Mouse (Mus musculus) forebrain, embryonic 10.5 days (tissue): Measurements from ENCODE around the gene Skp2. TPM values are rescaled to one million over a fixed set of nuclear protein-coding genes. Genes with fewer than 3 reads are reported as not detected.

Experiments
- DNase-seq: peaks from one replicate; pipeline ENCODE4 v3.0.0-alpha.2; 2017; ENCODE audit warnings: low spot score; ENCODE audit errors: extremely low spot score
- H3K27ac ChIP-seq: fragments of 300-500 bp; sonication (generic); 2 replicates; pipeline ENCODE4 v1.5.1; 2016; ENCODE audit warnings: mild to moderate bottlenecking
- H3K27me3 ChIP-seq: fragments of 300-500 bp; sonication (generic); 2 replicates; pipeline ENCODE4 v1.6.1; 2016; ENCODE audit warnings: mild to moderate bottlenecking; ENCODE audit not compliant: poor library complexity, severe bottlenecking
- H3K36me3 ChIP-seq: fragments of 300-500 bp; sonication (generic); replicated peaks from 2 replicates; pipeline ENCODE4 v1.6.1; 2016; ENCODE audit warnings: mild to moderate bottlenecking, moderate library complexity
- H3K4me1 ChIP-seq: fragments of 300-500 bp; sonication (generic); 2 replicates; pipeline ENCODE4 v1.6.1; 2016
- H3K4me3 ChIP-seq: fragments of 300-500 bp; sonication (generic); 2 replicates; pipeline ENCODE4 v1.5.1; 2016; ENCODE audit warnings: mild to moderate bottlenecking, moderate library complexity
- H3K9me3 ChIP-seq: fragments of 300-500 bp; sonication (generic); 2 replicates; pipeline ENCODE4 v1.6.1; 2016; ENCODE audit warnings: mild to moderate bottlenecking, moderate library complexity
- WGBS: fragments of 180-500 bp; shearing (Covaris S2); methylation state at CpG from one replicate; pipeline ENCODE4 v1.1.7; 2016; 5-methylcytosine and 5-hydroxymethylcytosine counted together
- polyA plus RNA-seq: library from polyadenylated mRNA; unstranded; fragments of >200 nt; fragmentation: Nextera tagmentation; extraction: Ambion mirVana; gene quantifications from 2 replicates; pipeline ENCODE4 v1.2.1, GENCODE M21; 2016

Gene Skp2
- polyA plus RNA-seq, 1 experiment from 2014 or later, result 134 TPM

DNA sequence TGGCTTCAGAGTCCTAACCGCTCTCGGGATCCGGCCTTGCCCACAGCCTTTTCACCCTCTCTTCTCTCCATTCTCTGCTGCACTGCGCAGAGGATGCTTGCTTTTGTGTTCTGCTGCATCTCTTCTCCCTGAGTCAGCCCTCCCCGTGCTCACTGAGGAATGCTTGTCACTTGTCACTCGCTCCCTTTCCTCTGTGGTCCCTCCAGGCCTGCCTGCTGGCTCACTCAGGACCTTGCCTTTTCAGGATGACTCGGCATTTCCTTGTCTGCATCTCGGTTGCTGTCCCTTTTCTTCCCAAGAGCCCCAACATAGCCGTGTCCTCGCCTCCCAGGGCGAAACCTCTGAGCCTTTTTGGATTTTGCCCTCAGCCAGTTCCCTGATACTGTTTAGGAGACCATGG, 68.4 kb downstream of the Skp2 start:
- H3K4me3 ChIP-seq, result no peak overlapping the region
- H3K27me3 ChIP-seq, result no peaks in the 10 kb centered on the region
- 58% methylated on average over 11 of the region's 11 CpGs for WGBS
- H3K9me3 ChIP-seq, result no peaks in the 10 kb centered on the region
- DNase-seq, result no peak
- H3K27ac ChIP-seq, result 0 out of 2 replicates have a peak overlapping the region, but pooled peaks have one; percentile 40
- peaks cover 55% of the 10 kb centered on the region for H3K36me3 ChIP-seq
- H3K4me1 ChIP-seq, result peaks cover 24% of the 10 kb centered on the region

DNA sequence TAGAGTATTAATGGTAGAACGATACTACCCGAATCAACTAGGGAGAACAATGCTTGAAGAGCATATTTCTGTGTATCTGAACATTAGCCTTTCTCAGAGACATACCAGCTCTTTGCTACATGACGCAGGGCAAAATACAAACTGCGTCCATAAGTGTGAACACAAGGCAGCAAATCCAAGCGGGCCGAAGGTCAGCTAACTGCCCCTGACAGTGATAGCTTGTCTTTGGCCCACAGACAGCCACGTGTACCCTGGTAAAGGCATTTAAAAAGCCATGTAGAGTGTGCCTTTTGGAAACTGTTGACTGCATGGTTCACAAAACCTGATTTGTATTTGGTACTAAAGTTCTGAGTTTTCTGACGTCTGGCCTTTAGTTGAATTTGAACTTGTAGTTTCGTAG, 72.5 kb downstream of the Skp2 start:
- no peak for DNase-seq
- H3K36me3 ChIP-seq, result peaks cover 26% of the 10 kb centered on the region
- H3K4me3 ChIP-seq, result no peak overlapping the region
- whole genome bisulfite sequencing, result 92% methylated on average over 9 of the region's 9 CpGs
- H3K9me3 ChIP-seq, result no peaks in the 10 kb centered on the region
- H3K4me1 ChIP-seq, result peaks cover 35% of the 10 kb centered on the region
- H3K27ac ChIP-seq, result no peak overlapping the region
- no peaks in the 10 kb centered on the region for H3K27me3 ChIP-seq

DNA sequence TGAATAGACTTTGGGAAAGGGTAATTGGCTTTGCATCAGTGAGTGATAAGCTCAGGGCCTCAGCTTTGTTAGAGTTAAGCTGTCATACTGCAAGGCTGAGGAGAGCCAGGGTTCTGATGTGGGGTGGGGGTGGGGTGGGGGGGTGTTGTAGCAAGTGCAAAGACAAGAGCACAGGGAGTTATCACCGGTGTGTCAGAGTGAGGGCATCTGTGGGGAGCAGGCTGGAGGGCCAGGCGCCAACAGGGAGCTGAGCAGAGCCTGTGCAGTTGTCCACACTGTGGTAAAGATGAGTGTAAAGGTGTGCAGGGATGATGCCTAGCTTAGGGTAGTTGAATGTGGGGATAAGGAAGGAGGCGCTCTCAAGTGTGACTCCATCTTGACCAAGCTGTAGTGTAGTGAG, 73.9 kb downstream of the Skp2 start:
- no peaks in the 10 kb centered on the region for H3K27me3 ChIP-seq
- H3K4me3 ChIP-seq, result no peak overlapping the region
- no peak overlapping the region for H3K27ac ChIP-seq
- peaks cover 28% of the 10 kb centered on the region for H3K4me1 ChIP-seq
- 74% methylated on average over 3 of the region's 3 CpGs for WGBS
- DNase-seq, result no peak
- H3K36me3 ChIP-seq, result peaks cover 19% of the 10 kb centered on the region
- no peaks in the 10 kb centered on the region for H3K9me3 ChIP-seq

DNA sequence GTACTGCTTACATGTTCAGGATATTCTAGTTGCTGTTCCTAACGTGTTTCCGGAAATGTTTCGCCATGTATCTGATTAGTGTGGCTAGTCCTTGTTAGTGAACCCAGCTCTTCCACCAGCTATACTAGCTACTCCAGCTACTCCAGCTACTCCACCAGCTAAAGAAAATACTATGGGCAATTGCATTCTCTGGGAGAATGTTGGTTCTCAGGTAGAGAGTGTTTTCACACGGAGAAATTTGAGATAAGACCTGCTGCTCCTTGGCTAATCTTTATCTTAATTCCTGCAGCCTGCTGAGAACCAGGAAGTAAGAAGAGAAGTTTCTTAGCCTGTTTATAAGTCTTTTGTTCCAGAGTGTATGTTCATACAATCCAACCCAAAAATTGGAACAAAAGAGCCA, 75.0 kb downstream of the Skp2 start:
- no peak overlapping the region for H3K4me3 ChIP-seq
- WGBS, result 73% methylated on average over 4 of the region's 4 CpGs
- H3K4me1 ChIP-seq, result peaks cover 35% of the 10 kb centered on the region
- DNase-seq, result no peak
- H3K36me3 ChIP-seq, result peaks cover 8% of the 10 kb centered on the region
- no peak overlapping the region for H3K27ac ChIP-seq
- H3K27me3 ChIP-seq, result no peaks in the 10 kb centered on the region
- no peaks in the 10 kb centered on the region for H3K9me3 ChIP-seq

DNA sequence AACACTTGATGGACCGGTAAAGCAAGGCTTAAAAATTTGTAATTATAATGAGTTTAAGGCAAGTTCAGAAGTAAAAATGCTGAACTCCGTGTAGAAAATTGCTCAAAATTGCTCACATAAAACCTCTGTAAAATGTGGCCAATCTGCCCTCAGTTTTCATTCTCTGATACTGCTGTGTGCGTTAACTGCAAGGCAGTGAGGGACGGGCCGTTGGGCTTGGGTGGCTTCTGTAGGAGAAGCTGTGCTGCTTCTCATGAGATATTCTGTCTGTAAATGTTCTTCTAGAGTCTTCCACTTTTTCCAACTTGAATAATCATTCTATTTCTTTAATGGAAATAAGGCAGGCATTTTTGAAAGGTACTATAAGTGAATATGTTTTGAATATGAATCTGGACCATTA, 75.6 kb downstream of the Skp2 start:
- Histone ChIP-seq H3K4me1 (peaks cover 40% of the 10 kb centered on the region), H3K27me3 (no peaks in the 10 kb centered on the region), H3K36me3 (peaks cover 7% of the 10 kb centered on the region), H3K9me3 (no peaks in the 10 kb centered on the region), H3K4me3 (no peak overlapping the region), H3K27ac (no peak overlapping the region)
- DNase-seq, result no peak
- 72% methylated on average over 5 of the region's 5 CpGs for WGBS

DNA sequence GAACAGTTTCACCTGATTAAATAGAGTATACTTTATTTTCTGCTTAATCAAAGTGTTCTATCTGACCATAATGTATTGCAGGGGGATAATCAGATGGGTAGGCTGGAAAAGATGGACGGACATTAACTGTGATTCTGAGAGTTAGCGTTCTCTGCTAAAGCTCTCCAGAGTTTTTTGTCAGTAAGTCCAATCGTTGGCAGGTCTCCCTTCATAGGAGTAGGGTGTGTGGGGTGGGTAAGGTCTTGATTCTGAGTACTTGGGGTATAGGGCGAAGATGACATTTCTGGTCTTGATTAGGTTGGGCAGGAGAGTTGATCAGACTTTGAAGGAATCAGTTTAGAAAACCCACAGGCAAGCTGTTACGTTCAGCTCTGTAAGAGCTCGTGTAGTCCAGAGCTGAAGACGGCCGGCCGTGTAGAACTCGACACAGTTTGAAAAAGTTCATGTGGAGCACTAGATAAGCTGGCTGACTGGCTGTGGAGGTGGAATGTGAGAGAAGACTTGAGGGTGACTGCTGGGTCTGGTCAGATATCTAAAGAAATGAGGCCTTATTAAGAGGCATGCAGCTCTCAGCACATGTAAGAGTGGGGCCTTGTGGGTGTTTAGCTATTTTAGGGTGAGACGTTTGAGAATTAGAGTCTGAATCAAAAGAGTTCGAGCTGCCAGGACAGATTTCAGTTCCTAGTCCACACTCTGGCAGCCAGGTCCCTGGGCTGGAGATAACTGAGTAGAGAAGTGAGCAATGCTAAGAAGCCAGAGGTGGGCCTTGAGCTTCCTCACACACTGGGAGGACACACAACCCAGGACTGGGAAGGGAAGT, 76.5 kb downstream of the Skp2 start:
- peak overlapping the region; percentile 45 for H3K27ac ChIP-seq

DNA sequence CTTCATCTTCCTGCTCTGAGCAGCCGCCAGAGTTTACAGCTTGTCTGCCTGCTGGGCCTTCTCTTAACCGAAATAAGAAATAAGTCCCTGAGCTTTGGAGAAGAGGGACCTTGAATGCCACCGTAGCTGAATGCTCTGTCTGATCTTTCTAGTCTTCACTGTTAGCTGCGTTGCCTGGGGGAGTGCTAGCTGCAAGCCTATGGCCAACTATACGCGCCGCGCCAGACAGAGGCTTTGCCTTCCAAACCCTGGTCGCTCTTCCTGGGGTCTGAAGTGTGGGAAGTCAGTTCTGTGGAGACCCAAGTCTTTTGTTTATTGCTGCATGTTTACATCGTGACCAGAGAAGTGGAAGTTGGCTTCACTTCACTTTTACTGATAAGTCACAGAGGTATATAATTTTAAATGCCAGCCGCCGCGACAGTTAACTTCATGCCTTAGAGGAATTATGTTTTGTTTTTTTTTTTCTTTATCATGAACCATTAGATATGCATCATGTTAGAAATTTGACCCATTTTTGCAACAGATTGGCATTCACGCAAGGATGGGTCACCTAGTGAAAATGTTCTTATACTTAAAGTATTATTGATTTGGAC, 79.5 kb downstream of the Skp2 start:
- no peak for DNase-seq
- 78% methylated on average over 14 of the region's 14 CpGs for WGBS
- Histone ChIP-seq H3K4me1 (peaks cover 61% of the 10 kb centered on the region), H3K9me3 (no peaks in the 10 kb centered on the region), H3K4me3 (no peak overlapping the region), H3K27ac (0 out of 2 replicates have a peak overlapping the region, but pooled peaks have one; percentile 22), H3K36me3 (peaks cover 4% of the 10 kb centered on the region; the same call in 1 of the 2 replicates), H3K27me3 (no peaks in the 10 kb centered on the region)

More for the DNA sequence above, 76.5 kb downstream of the Skp2 start:
- peaks cover 4% of the 10 kb centered on the region; the same call in 1 of the 2 replicates for H3K36me3 ChIP-seq
- DNase-seq, result no peak
- H3K4me1 ChIP-seq, result peaks cover 50% of the 10 kb centered on the region
- H3K27me3 ChIP-seq, result no peaks in the 10 kb centered on the region
- WGBS, result 83% methylated on average over 12 of the region's 12 CpGs
- H3K9me3 ChIP-seq, result no peaks in the 10 kb centered on the region
- no peak overlapping the region for H3K4me3 ChIP-seq

DNA sequence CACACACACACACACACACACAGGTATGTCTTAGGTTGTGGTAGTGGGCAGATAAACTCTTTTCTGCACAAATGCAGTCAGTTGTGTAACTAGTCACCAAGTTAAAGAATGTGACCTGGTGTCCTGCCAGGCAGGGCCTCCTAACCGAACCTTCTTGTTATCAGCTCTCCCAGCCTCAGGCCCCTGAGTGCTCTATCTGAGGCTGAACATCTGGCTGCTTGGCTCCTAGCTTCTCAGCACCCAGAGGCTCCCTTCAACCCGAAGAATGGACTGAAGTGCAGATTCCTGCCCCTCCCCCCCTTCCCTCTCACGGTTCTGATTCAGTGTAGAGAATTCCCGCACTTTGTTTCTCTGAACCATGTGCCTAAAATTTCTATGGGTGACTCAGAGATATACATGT, 80.6 kb downstream of the Skp2 start:
- Histone ChIP-seq H3K4me1 (peaks cover 64% of the 10 kb centered on the region), H3K4me3 (no peak overlapping the region), H3K27me3 (no peaks in the 10 kb centered on the region), H3K36me3 (peaks cover 4% of the 10 kb centered on the region; the same call in 1 of the 2 replicates), H3K27ac (0 out of 2 replicates have a peak overlapping the region, but pooled peaks have one; percentile 9), H3K9me3 (no peaks in the 10 kb centered on the region)
- WGBS, result 22% methylated on average over 4 of the region's 4 CpGs
- no peak for DNase-seq

DNA sequence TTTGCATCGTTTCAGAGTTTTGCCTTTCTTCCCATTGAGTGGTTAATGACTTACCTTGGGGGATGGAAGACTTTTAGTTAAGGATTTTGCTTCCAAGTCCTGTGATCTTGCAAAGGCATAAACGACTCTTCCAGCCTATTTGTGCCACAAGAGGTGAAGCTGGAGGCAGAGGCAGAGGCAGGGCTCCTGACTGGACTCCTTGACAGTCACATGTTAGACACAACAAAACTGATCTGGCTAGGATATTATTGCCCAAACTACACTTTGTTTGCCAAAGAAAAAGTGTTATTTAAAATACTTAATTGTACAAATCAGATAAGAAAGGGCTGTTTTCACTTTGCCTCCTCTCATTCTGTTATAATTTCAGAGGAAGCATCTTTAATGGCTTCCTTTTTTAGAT, 81.1 kb downstream of the Skp2 start:
- DNase-seq, result no peak
- Histone ChIP-seq H3K36me3 (peaks cover 4% of the 10 kb centered on the region; the same call in 1 of the 2 replicates), H3K4me1 (peaks cover 62% of the 10 kb centered on the region), H3K27me3 (peaks cover 1% of the 10 kb centered on the region; the same call in 1 of the 2 replicates), H3K4me3 (0 out of 2 replicates have a peak overlapping the region, but pooled peaks have one; percentile 94), H3K9me3 (no peaks in the 10 kb centered on the region), H3K27ac (no peak overlapping the region)
- WGBS, result 39% methylated on average over 2 of the region's 2 CpGs

DNA sequence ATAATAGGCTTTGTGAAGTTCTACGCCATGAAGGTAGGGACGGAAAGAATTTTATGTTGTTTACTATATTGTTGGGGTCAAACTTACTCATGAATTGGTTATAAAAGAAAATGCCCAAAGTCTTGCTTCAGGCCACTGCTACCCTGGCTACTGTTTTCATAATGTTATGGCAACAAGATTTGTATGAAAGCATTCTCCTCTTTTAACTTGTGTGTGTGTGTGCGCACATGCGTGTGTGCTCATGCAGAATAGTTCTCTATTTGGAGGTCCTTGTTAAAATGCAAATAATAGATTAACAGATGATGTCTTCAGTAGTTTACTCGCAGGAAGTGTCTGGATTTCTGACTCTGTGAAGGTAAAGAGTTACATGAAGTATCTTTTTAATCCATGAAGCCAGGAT, 81.5 kb downstream of the Skp2 start:
- no peak for DNase-seq
- WGBS, result 86% methylated on average over 5 of the region's 5 CpGs
- H3K4me1 ChIP-seq, result peaks cover 59% of the 10 kb centered on the region
- H3K36me3 ChIP-seq, result peaks cover 4% of the 10 kb centered on the region; the same call in 1 of the 2 replicates
- no peak overlapping the region for H3K27ac ChIP-seq
- H3K4me3 ChIP-seq, result peak overlapping the region; percentile 94
- H3K27me3 ChIP-seq, result peaks cover 4% of the 10 kb centered on the region; the same call in 1 of the 2 replicates
- H3K9me3 ChIP-seq, result no peaks in the 10 kb centered on the region

DNA sequence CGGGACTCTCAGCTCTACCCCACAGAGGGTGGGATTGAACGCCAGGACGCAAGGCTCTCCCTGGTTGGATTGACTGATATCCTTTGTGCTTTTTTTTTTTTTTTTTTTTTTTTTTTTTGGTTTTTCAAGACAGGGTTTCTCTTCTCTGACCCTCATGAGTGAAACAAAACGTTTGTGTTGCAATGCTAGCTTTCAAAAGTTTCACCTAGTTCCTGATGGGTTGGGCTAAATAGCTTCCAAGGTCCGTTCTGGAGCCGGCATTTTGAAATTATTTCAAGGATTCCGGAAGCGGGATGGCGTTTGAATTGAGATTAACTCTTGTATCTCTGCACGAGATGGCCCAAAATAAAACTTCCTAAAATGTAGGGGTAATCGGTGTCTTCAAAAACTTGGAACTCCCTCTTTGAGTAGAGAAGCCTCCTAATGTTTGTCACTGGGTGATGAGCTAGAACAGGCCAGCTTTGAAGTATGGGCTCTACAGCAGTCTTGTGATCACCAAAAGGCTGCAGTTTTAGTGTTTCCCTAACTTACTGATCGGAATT, 82.1 kb downstream of the Skp2 start:
- Histone ChIP-seq H3K4me3 (peak overlapping the region; percentile 94), H3K36me3 (peaks cover 4% of the 10 kb centered on the region; the same call in 1 of the 2 replicates), H3K27me3 (peaks cover 4% of the 10 kb centered on the region; the same call in 1 of the 2 replicates), H3K9me3 (no peaks in the 10 kb centered on the region), H3K4me1 (peaks cover 57% of the 10 kb centered on the region), H3K27ac (no peak overlapping the region)
- 60% methylated on average over 12 of the region's 12 CpGs for WGBS
- no peak for DNase-seq

DNA sequence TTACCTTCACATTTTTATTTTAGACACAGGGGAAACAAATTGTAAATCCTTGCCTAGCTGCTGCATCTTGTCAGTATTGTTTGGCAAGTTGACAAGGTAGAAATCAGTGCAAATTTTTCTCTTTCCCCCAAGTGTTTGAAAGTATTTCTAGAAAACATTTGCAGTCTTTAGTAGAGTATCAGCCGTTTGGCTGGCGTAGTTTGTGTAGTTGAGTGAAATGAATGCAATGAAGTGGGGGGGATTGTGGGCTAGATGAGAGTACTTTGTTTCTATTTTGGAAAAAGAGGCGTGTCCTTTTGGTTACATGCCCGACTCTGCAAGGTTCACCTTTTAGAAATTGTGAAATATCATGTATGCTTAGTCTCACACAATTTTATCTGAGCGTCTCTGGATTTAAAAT, 82.6 kb downstream of the Skp2 start:
- DNase-seq, result no peak
- H3K9me3 ChIP-seq, result no peaks in the 10 kb centered on the region
- peak overlapping the region; percentile 94 for H3K4me3 ChIP-seq
- H3K4me1 ChIP-seq, result peaks cover 57% of the 10 kb centered on the region
- peak overlapping the region; percentile 98; the same call in 1 of the 2 replicates for H3K27ac ChIP-seq
- 52% methylated on average over 5 of the region's 5 CpGs for whole genome bisulfite sequencing
- H3K36me3 ChIP-seq, result peaks cover 4% of the 10 kb centered on the region; the same call in 1 of the 2 replicates
- H3K27me3 ChIP-seq, result peaks cover 4% of the 10 kb centered on the region; the same call in 1 of the 2 replicates
